Mouse (Mus musculus) liver, embryonic 12.5 days (tissue): ENCODE results near the gene Slc16a6. TPM values are rescaled to one million over a fixed set of nuclear protein-coding genes. Genes with fewer than 3 reads are reported as not detected.

Experiments
- microRNA-seq: library from miRNA; unstranded; fragments of <30 nt; microRNA quantifications from one replicate; pipeline ENCODE4, GENCODE M21; 2017
- polyA plus RNA-seq: library from polyadenylated mRNA; unstranded; fragments of >200 nt; fragmentation: Nextera tagmentation; extraction: Ambion mirVana; gene quantifications from 2 replicates; pipeline ENCODE4 v1.2.1, GENCODE M21; 2016

Gene Slc16a6
- polyA plus RNA-seq, 1 experiment from 2014 or later: 51.5 TPM

Small RNAs within 50 kb of the gene (microRNA-seq; reads per million reads assigned to microRNA genes)
- not detected for gene Gm25540

Other genes starting within 250 kb of the Slc16a6 start
- gene Rgs9, start 175.5 kb downstream of the Slc16a6 start, polyA plus RNA-seq: 0.10 and 0.13 TPM in 2 replicates
- gene Gna13, start 110.8 kb downstream of the Slc16a6 start, polyA plus RNA-seq: 18.0 and 19.4 TPM in 2 replicates
- not detected in 2 replicates for gene 9930022D16Rik, start 59.7 kb downstream of the Slc16a6 start, polyA plus RNA-seq
- gene Amz2, start 47.7 kb downstream of the Slc16a6 start, polyA plus RNA-seq: 15.6 and 17.8 TPM in 2 replicates
- gene Arsg, start 224 bp downstream of the Slc16a6 start, polyA plus RNA-seq: 2.9 and 3.7 TPM in 2 replicates
- 31.7 and 33.5 TPM in 2 replicates for gene Wipi1, start 138.4 kb upstream of the Slc16a6 start, polyA plus RNA-seq
- gene Prkar1a, start 175.8 kb upstream of the Slc16a6 start, polyA plus RNA-seq: 165 and 171 TPM in 2 replicates
- 4.7 and 4.9 TPM in 2 replicates for gene Fam20a, start 248.7 kb upstream of the Slc16a6 start, polyA plus RNA-seq